Mouse (Mus musculus): ENCODE measurements around the gene Tmem199.

GRCm38 (mm10) chr11:78547718-78548460 lies 35.9 kb upstream of the Tmem199 start:
- TF ChIP-seq CTCF (IDR thresholded peaks at IDR 0.05; ENCODE audit: extremely low read depth, insufficient read depth, insufficient read length, insufficient replicate concordance) = no peak
- no peak for TF ChIP-seq POLR2A (IDR thresholded peaks at IDR 0.05; ENCODE audit: low read depth, low read length)
